Mouse (Mus musculus): ENCODE measurements around the gene Alox5ap. TPM values are rescaled to one million over a fixed set of nuclear protein-coding genes. Genes with fewer than 3 reads are reported as not detected.

The Alox5ap gene
- polyA plus RNA-seq, 1 experiment from 2014 or later = 18.0 TPM

GRCm38 (mm10) chr5:149261866-149262265 is 2.7 kb upstream of the Alox5ap start:
- Histone ChIP-seq H3K9ac (no peak overlapping the region), H3K27me3 (no peaks in the 10 kb centered on the region), H3K9me3 (replicated peaks) (no peaks in the 10 kb centered on the region), H3K36me3 (no peaks in the 10 kb centered on the region), H3K4me1 (peaks cover 8% of the 10 kb centered on the region), H3K4me2 (replicated peaks) (no peak overlapping the region), H3K27ac (replicated peaks) (no peak overlapping the region), H3K4me3 (replicated peaks) (no peak overlapping the region)
- no peak for ATAC-seq (ENCODE audit: insufficient number of reproducible peaks, low FRiP score, low TSS enrichment, low read depth)
- WGBS = 65% methylated on average over 6 of the region's 6 CpGs

GRCm38 (mm10) chr5:149264878-149265279 is 312 bp downstream of the Alox5ap start:
- WGBS = 60% methylated on average over 6 of the region's 6 CpGs
- H3K36me3 ChIP-seq = no peaks in the 10 kb centered on the region
- no peak overlapping the region for H3K9ac ChIP-seq
- no peaks in the 10 kb centered on the region for H3K4me1 ChIP-seq
- no peak overlapping the region for H3K4me2 ChIP-seq (replicated peaks)
- H3K4me3 ChIP-seq (replicated peaks) = no peak overlapping the region
- H3K27me3 ChIP-seq = 0 out of 2 replicates have a peak, but pooled peaks cover 3% of the 10 kb centered on the region
- ATAC-seq (ENCODE audit: insufficient number of reproducible peaks, low FRiP score, low TSS enrichment, low read depth) = no peak
- H3K27ac ChIP-seq (replicated peaks) = no peak overlapping the region
- H3K9me3 ChIP-seq (replicated peaks) = no peaks in the 10 kb centered on the region

- H3K9ac ChIP-seq = no peak overlapping the region
- no peak for ATAC-seq (ENCODE audit: insufficient number of reproducible peaks, low FRiP score, low TSS enrichment, low read depth)
- 0 out of 2 replicates have a peak, but pooled peaks cover 3% of the 10 kb centered on the region for H3K27me3 ChIP-seq
- 81% methylated on average over 8 of the region's 8 CpGs for WGBS
- H3K9me3 ChIP-seq (replicated peaks) = no peaks in the 10 kb centered on the region
- no peak overlapping the region for H3K27ac ChIP-seq (replicated peaks)
- H3K36me3 ChIP-seq = no peaks in the 10 kb centered on the region
- H3K4me2 ChIP-seq (replicated peaks) = no peak overlapping the region
- no peak overlapping the region for H3K4me3 ChIP-seq (replicated peaks)
- H3K4me1 ChIP-seq = no peaks in the 10 kb centered on the region
Observed at GRCm38 (mm10) chr5:149266761-149267221, 2.2 kb downstream of the Alox5ap start.

- Histone ChIP-seq H3K4me3 (replicated peaks) (no peak overlapping the region), H3K36me3 (no peaks in the 10 kb centered on the region), H3K27ac (replicated peaks) (no peak overlapping the region), H3K9ac (no peak overlapping the region), H3K4me2 (replicated peaks) (no peak overlapping the region), H3K4me1 (no peaks in the 10 kb centered on the region), H3K27me3 (0 out of 2 replicates have a peak, but pooled peaks cover 3% of the 10 kb centered on the region), H3K9me3 (replicated peaks) (no peaks in the 10 kb centered on the region)
- 67% methylated on average over 4 of the region's 4 CpGs for WGBS
- ATAC-seq (ENCODE audit: insufficient number of reproducible peaks, low FRiP score, low TSS enrichment, low read depth) = no peak
Observed at GRCm38 (mm10) chr5:149267493-149267892, 2.9 kb downstream of the Alox5ap start.

GRCm38 (mm10) chr5:149271291-149271690 is 6.7 kb downstream of the Alox5ap start:
- Histone ChIP-seq H3K27me3 (0 out of 2 replicates have a peak, but pooled peaks cover 3% of the 10 kb centered on the region), H3K36me3 (no peaks in the 10 kb centered on the region), H3K4me2 (replicated peaks) (no peak overlapping the region), H3K4me3 (replicated peaks) (no peak overlapping the region), H3K9me3 (replicated peaks) (no peaks in the 10 kb centered on the region), H3K4me1 (no peaks in the 10 kb centered on the region), H3K27ac (replicated peaks) (no peak overlapping the region), H3K9ac (no peak overlapping the region)
- 92% methylated on average over 3 of the region's 3 CpGs for WGBS
- ATAC-seq (ENCODE audit: insufficient number of reproducible peaks, low FRiP score, low TSS enrichment, low read depth) = no peak

- Histone ChIP-seq H3K4me2 (replicated peaks) (no peak overlapping the region), H3K4me1 (no peaks in the 10 kb centered on the region; the same call in 1 of the 2 replicates), H3K27ac (replicated peaks) (no peak overlapping the region), H3K36me3 (no peaks in the 10 kb centered on the region), H3K9me3 (replicated peaks) (no peaks in the 10 kb centered on the region), H3K9ac (no peak overlapping the region), H3K27me3 (0 out of 2 replicates have a peak, but pooled peaks cover 3% of the 10 kb centered on the region), H3K4me3 (replicated peaks) (no peak overlapping the region)
- WGBS = 68% methylated on average over 4 of the region's 4 CpGs
- no peak for ATAC-seq (ENCODE audit: insufficient number of reproducible peaks, low FRiP score, low TSS enrichment, low read depth)
Observed at GRCm38 (mm10) chr5:149272535-149272934, 8.0 kb downstream of the Alox5ap start.

GRCm38 (mm10) chr5:149274390-149275104 is 10.0 kb downstream of the Alox5ap start:
- 88% methylated on average over 15 of the region's 15 CpGs for WGBS
- Histone ChIP-seq H3K4me3 (replicated peaks) (no peak overlapping the region), H3K4me2 (replicated peaks) (no peak overlapping the region), H3K36me3 (no peaks in the 10 kb centered on the region), H3K9me3 (replicated peaks) (no peaks in the 10 kb centered on the region), H3K27ac (replicated peaks) (no peak overlapping the region), H3K4me1 (no peaks in the 10 kb centered on the region; the same call in 1 of the 2 replicates), H3K27me3 (0 out of 2 replicates have a peak, but pooled peaks cover 3% of the 10 kb centered on the region), H3K9ac (no peak overlapping the region)
- ATAC-seq (ENCODE audit: insufficient number of reproducible peaks, low FRiP score, low TSS enrichment, low read depth) = no peak

- WGBS = 93% methylated on average over 1 of the region's 1 CpGs
Observed at GRCm38 (mm10) chr5:149275105-149275494, 10.5 kb downstream of the Alox5ap start.

GRCm38 (mm10) chr5:149277529-149277928 is 13.0 kb downstream of the Alox5ap start:
- no peaks in the 10 kb centered on the region; the same call in 1 of the 2 replicates for H3K4me1 ChIP-seq
- no peak overlapping the region for H3K9ac ChIP-seq
- WGBS = 67% methylated on average over 5 of the region's 5 CpGs
- H3K36me3 ChIP-seq = no peaks in the 10 kb centered on the region
- H3K27ac ChIP-seq (replicated peaks) = no peak overlapping the region
- H3K9me3 ChIP-seq (replicated peaks) = no peaks in the 10 kb centered on the region
- no peak overlapping the region for H3K4me2 ChIP-seq (replicated peaks)
- no peak overlapping the region for H3K4me3 ChIP-seq (replicated peaks)
- ATAC-seq (ENCODE audit: insufficient number of reproducible peaks, low FRiP score, low TSS enrichment, low read depth) = no peak
- H3K27me3 ChIP-seq = no peaks in the 10 kb centered on the region

More at GRCm38 (mm10) chr5:149275105-149275494, 10.5 kb downstream of the Alox5ap start:
- no peaks in the 10 kb centered on the region; the same call in 1 of the 2 replicates for H3K4me1 ChIP-seq
- no peak for ATAC-seq (ENCODE audit: insufficient number of reproducible peaks, low FRiP score, low TSS enrichment, low read depth)
- H3K36me3 ChIP-seq = no peaks in the 10 kb centered on the region
- H3K4me3 ChIP-seq (replicated peaks) = no peak overlapping the region
- H3K27ac ChIP-seq (replicated peaks) = no peak overlapping the region
- no peak overlapping the region for H3K4me2 ChIP-seq (replicated peaks)
- no peaks in the 10 kb centered on the region for H3K27me3 ChIP-seq
- no peaks in the 10 kb centered on the region for H3K9me3 ChIP-seq (replicated peaks)
- no peak overlapping the region for H3K9ac ChIP-seq

GRCm38 (mm10) chr5:149279273-149279844 is 14.8 kb downstream of the Alox5ap start:
- Histone ChIP-seq H3K4me3 (replicated peaks) (peak overlapping the region; percentile 7; the same call in 1 of the 2 replicates), H3K27ac (replicated peaks) (no peak overlapping the region), H3K36me3 (no peaks in the 10 kb centered on the region), H3K27me3 (no peaks in the 10 kb centered on the region), H3K4me1 (no peaks in the 10 kb centered on the region; the same call in 1 of the 2 replicates), H3K4me2 (replicated peaks) (peak overlapping the region; percentile 31), H3K9ac (no peak overlapping the region), H3K9me3 (replicated peaks) (no peaks in the 10 kb centered on the region)
- peak; percentile 65; the same call in 1 of the 2 replicates for ATAC-seq (ENCODE audit: insufficient number of reproducible peaks, low FRiP score, low TSS enrichment, low read depth)
- 26% methylated on average over 22 of the region's 22 CpGs for WGBS

- 78% methylated on average over 2 of the region's 2 CpGs for WGBS
- Histone ChIP-seq H3K4me3 (replicated peaks) (no peak overlapping the region), H3K4me2 (replicated peaks) (no peak overlapping the region), H3K9ac (no peak overlapping the region), H3K4me1 (peaks cover 5% of the 10 kb centered on the region; the same call in 1 of the 2 replicates), H3K36me3 (no peaks in the 10 kb centered on the region), H3K27me3 (peaks cover 4% of the 10 kb centered on the region; the same call in 1 of the 2 replicates), H3K27ac (replicated peaks) (no peak overlapping the region), H3K9me3 (replicated peaks) (no peaks in the 10 kb centered on the region)
- no peak for ATAC-seq (ENCODE audit: insufficient number of reproducible peaks, low FRiP score, low TSS enrichment, low read depth)
Observed at GRCm38 (mm10) chr5:149283009-149283408, 18.4 kb downstream of the Alox5ap start.

Measured in embryonic facial prominence, embryonic 15.5 days (tissue).